Mouse (Mus musculus) right cerebral cortex, postnatal 25 days (tissue): Measurements from ENCODE around the gene Atp11c.

Source experiments
- DNase-seq: peaks from one replicate; pipeline ENCODE4 v3.0.0; 2022

The Atp11c gene

GRCm38 (mm10) chrX:60592598-60592997 lies at the start of gene Atp11c:
TSS of gene Atp11c (minus strand) at chrX:60592698.
- no peak for DNase-seq

- DNase-seq: no peak
Measured at GRCm38 (mm10) chrX:60609202-60609601, 16.7 kb upstream of the Atp11c start.

DNA sequence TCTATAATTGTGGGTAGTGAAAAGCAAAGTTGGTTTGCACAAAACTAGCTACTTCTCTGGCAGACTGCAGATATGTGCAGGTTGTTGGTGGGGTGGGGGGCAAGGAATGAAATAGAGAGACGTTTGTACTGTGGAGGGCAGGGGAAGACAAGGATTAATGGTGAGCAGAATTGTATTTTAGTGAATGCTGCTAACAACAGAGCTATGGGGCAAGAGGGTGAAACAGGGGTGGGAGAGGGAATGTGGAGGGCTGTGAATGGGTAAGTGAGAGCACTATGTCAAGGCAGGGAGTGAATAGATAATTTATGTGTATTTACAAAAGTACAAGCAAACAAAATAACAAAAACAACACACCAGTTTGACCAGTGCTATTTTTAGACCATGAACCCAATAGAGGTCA lies 22.0 kb downstream of the Atp11c start:
- DNase-seq: no peak

- DNase-seq: no peak
Measured at GRCm38 (mm10) chrX:60569047-60569446, 23.5 kb downstream of the Atp11c start.

DNA sequence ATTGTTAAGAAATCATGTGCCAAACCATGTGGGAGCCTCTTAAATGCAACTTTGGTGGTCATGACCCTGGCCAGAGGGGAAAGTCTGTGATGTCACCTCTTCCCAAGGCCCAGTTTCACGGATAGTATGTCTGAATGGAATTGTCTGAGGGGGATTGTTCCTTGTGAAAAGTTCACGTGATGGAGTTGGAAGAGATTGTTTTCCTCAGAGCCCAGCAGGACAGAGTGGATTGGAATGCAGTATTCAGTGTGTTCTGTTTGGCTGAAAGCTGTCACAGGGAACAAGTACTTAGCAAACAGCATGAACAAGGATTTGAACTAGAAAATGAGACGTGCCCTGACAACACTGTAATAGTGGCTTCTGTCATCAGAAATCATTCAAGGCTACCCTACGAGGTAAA lies 37.3 kb downstream of the Atp11c start:
- DNase-seq: no peak

DNA sequence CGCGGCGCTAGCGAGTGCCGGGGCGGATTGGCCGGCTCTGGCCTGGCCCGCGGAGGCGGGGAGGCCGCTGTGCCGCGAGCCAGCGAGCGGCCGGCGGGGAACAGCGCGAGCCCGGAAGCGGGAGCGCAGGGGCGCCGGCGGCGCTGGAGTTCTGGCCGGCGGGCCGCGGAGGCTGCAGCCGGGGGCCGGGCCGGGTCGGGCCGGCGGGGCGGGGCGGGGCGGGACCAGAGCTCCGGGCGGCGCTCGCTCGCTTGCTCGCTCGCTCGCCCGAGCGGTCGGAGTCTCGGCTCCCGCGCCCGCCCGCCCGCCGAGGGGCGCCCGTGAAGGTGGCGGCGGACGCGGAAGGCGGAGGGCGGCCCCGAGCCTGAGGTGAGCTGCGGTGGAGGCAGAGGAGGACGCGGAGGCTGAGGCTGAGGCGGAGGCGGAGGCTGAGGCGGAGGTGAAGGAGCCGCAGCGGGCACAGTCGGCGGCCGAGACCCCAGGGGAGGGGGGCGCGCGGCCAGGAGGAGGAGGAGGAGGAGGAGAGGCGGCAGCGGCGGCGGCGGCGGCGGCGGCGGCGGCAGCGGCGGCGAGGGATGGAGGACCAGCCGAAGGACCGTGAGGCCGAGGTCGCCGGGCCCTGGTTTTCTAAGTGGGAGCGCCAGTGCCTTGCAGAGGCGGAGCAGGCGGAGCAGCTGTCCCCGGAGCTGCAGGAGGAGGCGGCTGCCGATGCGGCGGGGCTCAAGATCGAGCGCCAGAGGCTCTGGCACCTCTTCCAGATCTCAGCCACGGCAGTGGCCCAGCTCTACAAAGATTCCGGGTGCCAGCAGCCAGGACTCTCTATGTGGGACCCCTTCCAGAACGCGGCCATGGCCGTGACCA lies 44.8 kb downstream of the Atp11c start:
- peak; percentile 22 for DNase-seq

- no peak for DNase-seq
Measured at GRCm38 (mm10) chrX:60547098-60547443, 45.4 kb downstream of the Atp11c start.

DNA sequence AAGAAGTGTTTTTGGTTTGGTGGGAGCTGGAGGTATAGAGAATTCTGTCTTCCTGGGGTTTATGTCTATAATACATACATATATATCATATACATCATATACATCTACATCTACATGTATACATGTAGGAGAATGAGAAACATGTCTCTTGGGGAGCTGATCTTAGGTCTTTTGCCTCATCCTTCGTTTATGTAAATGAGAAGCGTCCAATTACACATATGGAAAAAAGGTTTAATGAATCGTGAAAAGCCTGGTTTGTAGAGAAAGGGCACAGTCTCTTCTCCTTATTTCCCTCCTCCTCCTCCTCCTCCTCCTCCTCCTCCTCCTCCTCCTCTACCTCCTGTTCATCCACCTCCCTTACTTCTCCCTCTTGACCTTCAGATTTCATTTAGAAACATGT lies 46.6 kb downstream of the Atp11c start:
- DNase-seq: no peak

DNA sequence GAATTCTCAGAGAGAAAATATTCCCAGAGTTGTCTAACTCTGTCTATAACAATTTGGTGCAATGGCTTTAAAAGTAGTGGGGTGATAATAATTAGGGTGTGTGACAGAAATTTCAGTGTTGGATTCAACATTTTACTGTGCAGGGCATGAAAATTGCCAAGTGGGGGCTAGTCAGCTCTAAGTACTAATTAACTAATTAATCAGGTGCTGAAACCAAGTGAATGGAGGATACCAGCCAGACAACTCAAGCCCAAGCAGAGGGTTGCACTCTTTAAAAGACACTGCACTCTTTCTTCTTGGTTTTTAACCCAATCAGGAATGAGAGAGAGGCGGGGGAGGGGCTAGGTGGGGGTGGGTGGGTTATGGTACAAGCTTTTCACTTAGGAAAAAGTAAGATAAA lies 47.1 kb downstream of the Atp11c start:
- no peak for DNase-seq

- DNase-seq: no peak
Measured at GRCm38 (mm10) chrX:60544098-60544497, 48.4 kb downstream of the Atp11c start.

DNA sequence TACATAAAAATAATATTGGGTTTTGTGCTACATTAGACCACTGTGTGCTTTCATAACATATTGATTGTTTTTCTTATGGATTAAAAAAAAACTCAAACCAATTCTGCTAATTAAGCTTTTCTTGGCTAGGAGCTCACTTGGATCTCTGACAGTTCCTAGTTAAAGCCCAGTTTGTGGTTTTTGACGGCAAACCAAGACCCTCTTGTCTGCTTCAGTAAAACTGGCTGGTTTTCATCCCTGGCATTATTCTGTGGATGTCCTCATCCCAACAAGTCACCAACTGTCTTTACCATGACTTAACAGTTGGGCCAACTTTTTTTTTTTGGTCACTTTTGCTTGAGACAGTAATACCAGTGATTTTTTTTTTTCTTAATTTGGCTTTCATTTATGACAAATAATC lies 49.6 kb downstream of the Atp11c start:
- no peak for DNase-seq

GRCm38 (mm10) chrX:60539149-60539548 lies 53.3 kb downstream of the Atp11c start, which contains the start of gene Gm7073:
TSS of gene Gm7073 (minus strand) at chrX:60539249.
- no peak for DNase-seq

GRCm38 (mm10) chrX:60503995-60504394 lies 88.5 kb downstream of the Atp11c start:
- peak; percentile 3 for DNase-seq

DNA sequence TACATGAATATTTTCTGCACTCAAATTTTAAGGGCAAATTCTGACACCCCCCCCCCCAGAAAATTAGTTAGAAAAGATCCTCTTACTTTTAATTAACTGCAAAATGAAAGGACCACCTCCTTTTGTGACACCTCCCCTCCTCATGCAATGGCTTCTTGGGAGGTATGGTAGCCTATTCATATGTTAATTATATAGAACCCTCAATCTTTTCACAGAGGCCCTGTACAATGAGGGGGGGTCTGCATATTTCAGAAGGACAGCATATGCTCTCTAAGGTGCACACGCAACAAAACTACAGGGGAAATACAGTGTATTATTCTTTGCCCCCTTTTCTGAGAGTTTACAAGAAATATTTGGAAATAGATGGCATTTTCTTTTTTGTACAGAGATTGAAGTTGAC lies 94.7 kb downstream of the Atp11c start:
- no peak for DNase-seq

DNA sequence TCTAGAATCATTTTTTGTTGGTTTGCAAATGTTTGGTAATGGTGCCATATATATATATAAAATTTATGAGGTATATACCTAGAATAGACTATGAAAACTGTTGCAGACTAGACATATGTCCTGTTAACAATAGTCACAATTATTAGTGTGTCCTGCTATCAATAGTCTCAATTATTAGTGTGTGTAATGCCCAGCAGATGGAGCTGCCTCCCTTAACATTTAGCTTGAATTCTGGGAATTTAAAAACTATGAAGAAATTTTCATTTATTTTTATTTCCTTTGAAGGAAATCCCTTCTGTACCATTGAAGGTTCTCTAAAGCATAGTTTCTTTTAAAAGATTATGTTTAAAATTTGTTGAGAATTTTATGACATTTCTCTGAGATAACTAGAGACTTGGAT lies 97.2 kb downstream of the Atp11c start:
- DNase-seq: no peak

DNA sequence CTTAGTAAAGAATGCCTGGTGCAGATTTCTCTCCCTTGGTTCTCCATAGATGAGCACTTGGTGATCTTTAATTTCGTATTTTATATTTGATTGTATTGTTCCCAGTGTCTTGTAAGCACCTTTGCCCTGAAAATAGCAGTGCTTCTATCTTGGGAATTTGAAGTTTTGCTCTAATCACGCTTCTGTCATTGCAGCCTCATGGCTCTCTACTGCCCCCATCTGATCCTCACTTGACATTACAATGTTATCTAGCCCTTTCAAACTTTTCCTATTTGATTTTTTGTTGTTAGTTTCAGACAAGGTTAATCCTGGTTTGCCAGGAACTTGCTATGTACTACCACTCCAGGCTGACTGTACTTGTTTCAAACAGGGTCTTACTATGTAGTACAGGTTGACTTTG lies 128.7 kb downstream of the Atp11c start:
- DNase-seq: no peak

GRCm38 (mm10) chrX:60414563-60415111 lies 177.9 kb downstream of the Atp11c start:
- DNase-seq: no peak

GRCm38 (mm10) chrX:60405681-60406080 lies 186.8 kb downstream of the Atp11c start:
- no peak for DNase-seq

DNA sequence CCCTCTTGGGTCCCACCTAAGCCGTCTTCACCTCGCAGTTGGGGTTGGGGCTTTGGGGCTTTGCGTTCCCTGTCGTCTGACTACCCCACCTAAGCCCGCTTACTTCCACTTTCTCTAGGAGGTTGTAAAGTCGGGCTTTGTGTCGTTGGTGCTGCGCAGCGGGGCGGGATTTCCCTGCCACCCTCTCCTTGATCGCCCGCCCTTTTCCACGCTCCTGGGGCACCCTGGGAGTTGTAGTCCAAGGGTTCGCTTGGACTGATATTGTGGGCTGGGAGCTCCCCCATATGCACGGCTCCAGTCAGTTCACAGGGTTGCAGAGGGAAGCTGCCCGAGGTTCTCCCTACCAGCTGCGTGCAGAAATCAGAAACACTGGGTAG lies 187.8 kb downstream of the Atp11c start:
- peak; percentile 84 for DNase-seq

- peak; percentile 52 for DNase-seq
Measured at GRCm38 (mm10) chrX:60403764-60404667, 188.5 kb downstream of the Atp11c start.

- DNase-seq: peak; percentile 15
Measured at GRCm38 (mm10) chrX:60403062-60403763, 189.3 kb downstream of the Atp11c start.

- no peak for DNase-seq
Measured at GRCm38 (mm10) chrX:60394292-60394691, 198.2 kb downstream of the Atp11c start.

GRCm38 (mm10) chrX:60386852-60387251 lies 205.6 kb downstream of the Atp11c start:
- no peak for DNase-seq
